Mouse (Mus musculus) kidney, adult 2 months (tissue): ENCODE results near the gene Meioc. TPM values are rescaled to one million over a fixed set of nuclear protein-coding genes. Genes with fewer than 3 reads are reported as not detected.

Experiments used
- DNase-seq: peaks from one replicate; pipeline ENCODE4 v3.0.0; 2021
- H3K27ac ChIP-seq: fragments of 200-500 bp; 2 replicates; pipeline ENCODE4 v1.5.1; 2012; ENCODE audit warnings: low read depth, low read length, control low read depth, inconsistent platforms; ENCODE audit not compliant: insufficient read depth
- H3K27me3 ChIP-seq: fragments of 200-500 bp; replicated peaks from 2 replicates; pipeline ENCODE4 v1.6.1; 2012; ENCODE audit warnings: mild to moderate bottlenecking, moderate library complexity, low read length, inconsistent platforms; ENCODE audit not compliant: control insufficient read depth, insufficient read depth
- H3K36me3 ChIP-seq: fragments of 200-500 bp; 2 replicates; pipeline ENCODE4 v1.6.1; 2012; ENCODE audit warnings: mild to moderate bottlenecking, moderate library complexity, low read length, inconsistent platforms; ENCODE audit not compliant: control insufficient read depth, insufficient read depth
- H3K4me1 ChIP-seq: fragments of 200-500 bp; 2 replicates; pipeline ENCODE4 v1.6.1; 2011; ENCODE audit warnings: low read length; ENCODE audit not compliant: control insufficient read depth, insufficient read depth
- H3K4me3 ChIP-seq: fragments of 200-500 bp; 2 replicates; pipeline ENCODE4 v1.5.1; 2011; ENCODE audit warnings: mild to moderate bottlenecking, low read depth, low read length, control low read depth; ENCODE audit not compliant: insufficient read depth
- CTCF ChIP-seq: fragments of 200-500 bp; conservative IDR thresholded peaks from 2 replicates; pipeline ENCODE4 v1.5.1; 2011; ENCODE audit warnings: low read depth, mild to moderate bottlenecking, control low read depth, low read length, moderate library complexity, mixed read lengths; ENCODE audit not compliant: insufficient read depth, insufficient read length
- POLR2A ChIP-seq: fragments of 200-500 bp; IDR thresholded peaks from one replicate; pipeline ENCODE4 v1.6.1; 2011; ENCODE audit warnings: low read depth, low read length, control low read depth
- WGBS: fragments of 180-500 bp; shearing (Covaris S2); methylation state at CpG from one replicate; pipeline ENCODE4 v1.1.7; 2018; 5-methylcytosine and 5-hydroxymethylcytosine counted together
- polyA plus RNA-seq: library from polyadenylated mRNA; depleted of rRNA; stranded (reverse); fragments of >200 nt; gene quantifications from 2 replicates; pipeline ENCODE4 v1.2.3, GENCODE M21; 2012

The Meioc gene
- polyA plus RNA-seq, 1 experiment = not detected

DNA sequence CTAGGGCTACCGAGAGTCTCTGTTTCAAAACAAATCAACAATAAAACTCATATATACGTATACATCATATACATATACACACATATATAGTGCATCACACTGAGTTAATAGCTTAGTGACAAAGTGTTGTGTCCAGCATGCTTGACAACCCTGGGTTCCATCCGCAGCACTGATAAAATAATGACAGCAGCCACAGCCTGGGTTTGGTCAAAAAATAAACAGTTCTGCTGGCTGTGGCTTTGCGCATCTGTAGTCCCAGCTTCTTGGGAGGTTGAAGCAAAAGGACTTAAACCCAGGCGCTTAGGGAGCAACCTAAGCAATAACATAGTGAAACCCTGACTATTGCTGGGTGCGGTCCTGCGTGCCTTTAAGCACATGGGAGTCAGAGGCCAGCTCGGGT, 34.1 kb upstream of the Meioc start:
- DNase-seq = no peak
- no peaks in the 10 kb centered on the region for H3K27me3 ChIP-seq
- TF ChIP-seq POLR2A = no peak
- TF ChIP-seq CTCF = no peak
- H3K27ac ChIP-seq = no peak overlapping the region
- no peaks in the 10 kb centered on the region for H3K4me1 ChIP-seq
- WGBS = 79% methylated on average over 8 of the region's 8 CpGs
- no peak overlapping the region for H3K4me3 ChIP-seq
- H3K36me3 ChIP-seq = no peaks in the 10 kb centered on the region

DNA sequence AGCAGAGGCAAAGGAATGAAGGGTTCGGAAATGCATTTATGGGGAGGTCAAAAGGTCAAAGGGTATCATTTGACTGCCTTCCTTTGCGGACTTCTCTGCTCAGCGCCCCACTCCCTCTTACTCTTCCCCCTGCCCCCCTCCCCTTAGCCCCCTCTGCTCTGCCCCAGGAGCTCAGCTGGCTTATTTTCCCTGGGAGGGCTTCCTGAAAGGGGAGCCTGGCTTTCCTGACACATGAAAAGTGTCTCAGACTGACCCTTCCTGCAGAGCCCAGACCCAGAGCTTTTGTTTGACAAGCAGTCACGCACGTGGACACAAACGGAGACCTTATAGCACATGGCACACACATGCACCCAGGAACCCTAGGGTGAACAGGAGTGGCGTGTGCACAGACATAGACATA, 32.8 kb upstream of the Meioc start:
- H3K4me1 ChIP-seq = no peaks in the 10 kb centered on the region
- H3K27ac ChIP-seq = no peak overlapping the region
- H3K4me3 ChIP-seq = no peak overlapping the region
- 50% methylated on average over 7 of the region's 7 CpGs for WGBS
- no peak for DNase-seq
- no peak for TF ChIP-seq CTCF
- TF ChIP-seq POLR2A = no peak
- H3K36me3 ChIP-seq = no peaks in the 10 kb centered on the region
- no peaks in the 10 kb centered on the region for H3K27me3 ChIP-seq

DNA sequence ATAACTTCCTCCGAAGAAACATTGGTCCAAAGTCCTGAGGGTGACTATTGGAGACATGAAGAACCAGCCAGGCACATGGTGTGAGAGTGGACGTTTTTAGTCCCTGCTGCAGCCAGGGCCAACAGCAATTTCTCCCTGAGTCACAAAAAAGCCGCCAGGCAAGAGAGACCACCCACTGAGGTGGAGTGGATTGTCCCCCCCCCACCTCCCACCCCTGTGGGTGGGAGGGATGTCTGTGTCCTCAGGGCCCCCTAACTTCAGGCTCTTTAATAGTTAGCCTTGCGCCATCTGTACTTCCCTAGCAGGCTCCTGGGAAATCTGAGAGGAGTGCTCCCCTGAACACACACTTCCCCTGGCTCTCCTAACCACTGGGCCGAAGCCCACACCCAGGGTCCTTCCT, 32.3 kb upstream of the Meioc start:
- no peak for DNase-seq
- no peaks in the 10 kb centered on the region for H3K36me3 ChIP-seq
- no peaks in the 10 kb centered on the region for H3K4me1 ChIP-seq
- no peak overlapping the region for H3K4me3 ChIP-seq
- TF ChIP-seq CTCF (no peak), POLR2A (no peak)
- no peaks in the 10 kb centered on the region for H3K27me3 ChIP-seq
- WGBS = 59% methylated on average over 5 of the region's 5 CpGs
- H3K27ac ChIP-seq = no peak overlapping the region

DNA sequence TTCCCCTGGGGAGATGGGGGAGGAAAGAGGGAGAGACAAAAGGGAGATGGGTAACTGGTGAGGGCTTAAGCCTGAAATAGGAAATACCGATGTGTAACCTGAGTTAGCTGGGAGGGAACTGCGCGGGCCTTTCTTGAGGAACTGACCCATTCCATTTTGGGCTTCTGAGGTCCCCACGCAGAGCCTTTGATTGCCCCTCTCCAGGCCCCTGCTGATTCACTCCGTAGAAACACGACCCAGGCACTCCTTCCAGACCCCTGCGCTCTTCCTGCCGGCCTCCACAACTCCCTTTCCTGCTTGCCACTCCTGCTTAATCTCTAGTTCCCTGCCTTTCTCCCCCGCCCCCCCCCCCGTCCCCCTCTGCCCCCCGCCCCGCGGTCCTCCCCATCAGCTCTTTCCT, 30.8 kb upstream of the Meioc start:
- 13% methylated on average over 13 of the region's 13 CpGs for WGBS
- no peaks in the 10 kb centered on the region for H3K27me3 ChIP-seq
- H3K27ac ChIP-seq = no peak overlapping the region
- H3K4me1 ChIP-seq = no peaks in the 10 kb centered on the region
- DNase-seq = no peak
- no peak for TF ChIP-seq CTCF
- no peak for TF ChIP-seq POLR2A
- H3K36me3 ChIP-seq = no peaks in the 10 kb centered on the region
- no peak overlapping the region for H3K4me3 ChIP-seq

DNA sequence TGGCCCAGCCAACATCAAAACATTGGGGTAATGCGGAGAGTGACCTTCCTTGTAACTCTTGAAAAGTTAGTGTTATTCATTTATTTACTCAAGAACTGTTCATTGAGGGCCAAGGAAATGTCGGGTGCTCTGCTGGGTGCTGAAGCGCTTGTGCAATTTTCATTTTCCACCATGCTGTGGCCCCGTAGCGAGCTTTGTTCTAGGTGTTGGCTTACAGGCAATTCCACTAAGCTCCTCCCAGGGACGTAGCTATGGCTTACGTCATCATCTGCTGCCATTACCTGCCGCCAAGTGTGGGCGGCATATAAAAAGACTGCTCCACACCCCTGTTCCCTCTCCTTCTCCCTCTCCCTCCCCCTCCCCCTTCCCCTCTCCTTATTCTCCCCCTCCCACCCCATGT, 30.1 kb upstream of the Meioc start:
- H3K4me3 ChIP-seq = peak overlapping the region; percentile 16; the same call in 1 of the 2 replicates

DNA sequence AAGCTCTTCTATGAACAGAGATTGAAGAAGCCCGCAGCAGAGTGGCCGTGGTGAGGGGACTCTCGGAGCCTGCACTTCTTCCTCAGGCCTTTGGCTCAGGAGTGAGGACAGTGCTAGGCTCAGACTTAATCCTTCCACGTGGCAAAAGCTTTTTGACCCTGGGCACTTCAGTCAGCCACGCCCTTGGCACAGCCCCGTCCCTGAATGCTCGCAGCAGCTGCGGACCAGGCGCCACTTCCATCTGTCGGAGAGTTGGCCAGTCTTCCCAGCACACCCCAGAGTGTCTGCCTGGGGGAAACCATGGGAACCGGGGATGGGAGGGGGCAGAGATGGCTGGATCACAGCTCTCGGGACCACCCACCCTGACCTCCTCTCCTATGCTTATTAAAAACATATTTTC, 26.6 kb upstream of the Meioc start:
- 70% methylated on average over 12 of the region's 12 CpGs for WGBS
- H3K4me1 ChIP-seq = no peaks in the 10 kb centered on the region
- no peak overlapping the region for H3K27ac ChIP-seq
- H3K4me3 ChIP-seq = no peak overlapping the region
- no peak for DNase-seq
- no peaks in the 10 kb centered on the region for H3K27me3 ChIP-seq
- TF ChIP-seq POLR2A (no peak), CTCF (no peak)
- no peaks in the 10 kb centered on the region for H3K36me3 ChIP-seq

More for the DNA sequence above, 30.1 kb upstream of the Meioc start:
- 6% methylated on average over 9 of the region's 9 CpGs for WGBS
- no peak overlapping the region for H3K27ac ChIP-seq
- H3K4me1 ChIP-seq = no peaks in the 10 kb centered on the region
- DNase-seq = no peak
- TF ChIP-seq POLR2A (no peak), CTCF (no peak)
- no peaks in the 10 kb centered on the region for H3K36me3 ChIP-seq
- H3K27me3 ChIP-seq = no peaks in the 10 kb centered on the region

DNA sequence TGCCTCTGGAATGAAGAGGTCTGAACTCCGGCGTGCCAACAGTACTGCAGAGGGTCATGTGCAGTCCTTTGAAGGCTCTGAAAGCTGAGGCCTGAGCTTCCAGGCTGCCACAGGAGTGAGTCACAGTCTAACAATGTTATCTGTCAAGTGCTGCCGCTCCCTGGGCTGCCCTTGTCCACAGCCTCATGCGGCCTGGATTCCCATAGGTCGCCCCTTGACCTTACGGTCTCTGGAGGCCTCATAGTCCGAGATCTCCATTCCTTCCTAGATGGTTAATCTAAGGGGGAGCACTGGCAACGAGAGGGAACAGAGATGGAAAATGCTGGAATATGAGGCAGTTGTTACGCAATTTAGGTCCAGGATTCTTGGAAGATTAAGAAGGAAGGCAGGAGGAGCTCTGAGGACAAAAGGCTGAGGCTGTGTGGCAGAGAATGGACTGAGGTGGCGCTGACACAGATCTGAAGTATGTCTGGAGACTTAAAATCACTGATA, 19.6 kb upstream of the Meioc start:
- Histone ChIP-seq H3K27me3 (no peaks in the 10 kb centered on the region), H3K36me3 (no peaks in the 10 kb centered on the region), H3K27ac (no peak overlapping the region), H3K4me1 (no peaks in the 10 kb centered on the region), H3K4me3 (no peak overlapping the region)
- TF ChIP-seq CTCF = no peak
- TF ChIP-seq POLR2A = no peak
- 58% methylated on average over 10 of the region's 10 CpGs for WGBS
- DNase-seq = peak; percentile 41
